Mouse (Mus musculus) MN1 (cell line): Measurements from ENCODE around the gene Lrrc36.

Experiments used
- DNase-seq: peaks from one replicate; pipeline ENCODE4 v3.0.0-alpha.2; 2016; ENCODE audit warnings: low spot score

Gene Lrrc36

GRCm38 (mm10) chr8:105466700-105467291 lies 53.4 kb downstream of the Lrrc36 start:
- DNase-seq: peak; percentile 82

GRCm38 (mm10) chr8:105467396-105467985 lies 54.1 kb downstream of the Lrrc36 start:
- peak; percentile 73 for DNase-seq

GRCm38 (mm10) chr8:105468002-105468720 lies 54.8 kb downstream of the Lrrc36 start:
- DNase-seq: no peak

GRCm38 (mm10) chr8:105469041-105469695 lies 55.8 kb downstream of the Lrrc36 start:
- peak; percentile 93 for DNase-seq

GRCm38 (mm10) chr8:105469816-105470215 lies 56.4 kb downstream of the Lrrc36 start:
- peak; percentile 57 for DNase-seq

- peak; percentile 40 for DNase-seq
Measured at GRCm38 (mm10) chr8:105470262-105470661, 56.9 kb downstream of the Lrrc36 start.

GRCm38 (mm10) chr8:105470681-105471313 lies 57.4 kb downstream of the Lrrc36 start:
- DNase-seq: peak; percentile 40

GRCm38 (mm10) chr8:105471314-105472015 lies 58.1 kb downstream of the Lrrc36 start, which contains the start of gene Tppp3:
TSS of gene Tppp3 (minus strand) at chr8:105471526.
- DNase-seq: peak; percentile 99

GRCm38 (mm10) chr8:105472414-105472932 lies 59.1 kb downstream of the Lrrc36 start:
- no peak for DNase-seq

GRCm38 (mm10) chr8:105472983-105473382 lies 59.6 kb downstream of the Lrrc36 start:
- DNase-seq: no peak

- peak; percentile 70 for DNase-seq
Measured at GRCm38 (mm10) chr8:105473816-105474606, 60.6 kb downstream of the Lrrc36 start.

GRCm38 (mm10) chr8:105474680-105475079 lies 61.3 kb downstream of the Lrrc36 start:
- DNase-seq: no peak

GRCm38 (mm10) chr8:105475254-105475653 lies 61.9 kb downstream of the Lrrc36 start:
- no peak for DNase-seq

GRCm38 (mm10) chr8:105475742-105476141 lies 62.4 kb downstream of the Lrrc36 start:
- no peak for DNase-seq

- no peak for DNase-seq
Measured at GRCm38 (mm10) chr8:105476161-105476560, 62.8 kb downstream of the Lrrc36 start.

GRCm38 (mm10) chr8:105476628-105477413 lies 63.5 kb downstream of the Lrrc36 start:
- no peak for DNase-seq

GRCm38 (mm10) chr8:105477792-105478191 lies 64.4 kb downstream of the Lrrc36 start:
- no peak for DNase-seq

GRCm38 (mm10) chr8:105481013-105481412 lies 67.6 kb downstream of the Lrrc36 start:
- no peak for DNase-seq

- DNase-seq: peak; percentile 52
Measured at GRCm38 (mm10) chr8:105481453-105481852, 68.1 kb downstream of the Lrrc36 start.

GRCm38 (mm10) chr8:105482123-105482522 lies 68.8 kb downstream of the Lrrc36 start:
- DNase-seq: no peak
